Mouse (Mus musculus) liver, postnatal 0 days (tissue): ENCODE data around the gene Slamf1. TPM values are rescaled to one million over a fixed set of nuclear protein-coding genes. Genes with fewer than 3 reads are reported as not detected.

ENCODE experiments used
- ATAC-seq: fragments of 200-750 bp; cut with Nextera tagmentation; 2 replicates; pipeline ENCODE4 v1.8.0; 2017; ENCODE audit warnings: mild to moderate bottlenecking, moderate library complexity
- DNase-seq: peaks from one replicate; pipeline ENCODE4 v3.0.0-alpha.2; 2016
- H3K27ac ChIP-seq: fragments of 300-500 bp; sonication (generic); 2 replicates; pipeline ENCODE4 v1.5.1; 2014; ENCODE audit warnings: antibody characterized with exemption, moderate library complexity, mild to moderate bottlenecking, low read depth
- H3K27me3 ChIP-seq: fragments of 300-500 bp; sonication (generic); 2 replicates; pipeline ENCODE4 v1.6.1; 2014; ENCODE audit warnings: low read length, control low read depth, mixed read lengths; ENCODE audit not compliant: insufficient read depth
- H3K36me3 ChIP-seq: fragments of 300-500 bp; sonication (generic); replicated peaks from 2 replicates; pipeline ENCODE4 v1.6.1; 2014; ENCODE audit warnings: mild to moderate bottlenecking, control low read depth, low read length, moderate library complexity, mixed read lengths; ENCODE audit not compliant: insufficient read depth
- H3K4me1 ChIP-seq: fragments of 300-500 bp; sonication (generic); 2 replicates; pipeline ENCODE4 v1.6.1; 2014; ENCODE audit warnings: antibody characterized with exemption, mild to moderate bottlenecking, control low read depth; ENCODE audit not compliant: insufficient read depth
- H3K4me2 ChIP-seq: fragments of 300-500 bp; sonication (generic); 2 replicates; pipeline ENCODE4 v1.6.1; 2014; ENCODE audit warnings: low read depth, mild to moderate bottlenecking, low read length, moderate library complexity, mixed read lengths
- H3K4me3 ChIP-seq: fragments of 300-500 bp; sonication (generic); 2 replicates; pipeline ENCODE4 v1.5.1; 2014; ENCODE audit warnings: low read depth, low read length
- H3K9ac ChIP-seq: fragments of 300-500 bp; sonication (generic); replicated peaks from 2 replicates; pipeline ENCODE4 v1.6.1; 2014; ENCODE audit warnings: mild to moderate bottlenecking, moderate library complexity
- H3K9me3 ChIP-seq: fragments of 300-500 bp; sonication (generic); 2 replicates; pipeline ENCODE4 v1.6.1; 2016; ENCODE audit warnings: mild to moderate bottlenecking, control low read depth, low read length, mixed read lengths
- CTCF ChIP-seq: sonication (generic); IDR thresholded peaks from 2 replicates; pipeline ENCODE4 v1.5.1; 2016; ENCODE audit warnings: antibody characterized with exemption, low read depth
- EP300 ChIP-seq: IDR thresholded peaks from 2 replicates; pipeline ENCODE4 v1.6.1; 2016; ENCODE audit warnings: antibody characterized with exemption, low read depth, mild to moderate bottlenecking
- WGBS: fragments of 180-500 bp; shearing (Covaris S2); extraction: QIAGEN DNeasy Blood & Tissue Kit; methylation state at CpG from one replicate; pipeline ENCODE4 v1.1.7; 2014; ENCODE audit not compliant: insufficient replicate concordance; 5-methylcytosine and 5-hydroxymethylcytosine counted together
- polyA plus RNA-seq: library from polyadenylated mRNA; unstranded; fragments of >200 nt; fragmentation: Nextera tagmentation; extraction: Ambion mirVana; gene quantifications from 2 replicates; pipeline ENCODE4 v1.2.1, GENCODE M21; 2015

The Slamf1 gene
- polyA plus RNA-seq, 1 experiment from 2014 or later: 2.4 TPM

DNA sequence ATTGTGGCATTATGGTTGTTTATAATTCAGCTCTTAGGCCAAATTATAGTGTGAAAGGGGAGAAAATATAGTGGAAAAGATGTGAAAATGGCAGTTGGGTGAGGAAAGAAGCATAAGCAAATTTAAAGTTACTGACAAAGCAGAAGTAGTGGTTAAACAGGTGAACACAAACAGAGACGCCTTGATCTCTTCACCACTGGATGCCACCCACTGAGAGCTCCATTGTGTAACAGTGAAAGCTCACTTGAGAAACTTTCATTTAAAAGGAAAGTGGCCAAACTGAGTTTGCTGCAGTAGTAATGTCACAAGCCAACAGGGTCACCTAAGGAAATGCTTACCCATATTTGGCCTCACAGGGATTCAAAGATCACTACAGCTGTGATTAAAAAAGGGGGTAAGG is 54.4 kb downstream of the Slamf1 start:
- DNase-seq (no peak), ATAC-seq (no peak)
- Histone ChIP-seq H3K36me3 (no peaks in the 10 kb centered on the region), H3K4me1 (0 out of 2 replicates have a peak, but pooled peaks cover 2% of the 10 kb centered on the region), H3K9me3 (no peaks in the 10 kb centered on the region), H3K4me3 (no peak overlapping the region), H3K27ac (0 out of 2 replicates have a peak overlapping the region, but pooled peaks have one; percentile 42), H3K27me3 (no peaks in the 10 kb centered on the region), H3K4me2 (no peak overlapping the region), H3K9ac (no peak overlapping the region)
- no peak for TF ChIP-seq EP300
- no peak for TF ChIP-seq CTCF
- WGBS: 50% methylated on average over 1 of the region's 1 CpGs

GRCm38 (mm10) chr1:171825462-171825861 is 58.5 kb downstream of the Slamf1 start:
- H3K9me3 ChIP-seq: no peaks in the 10 kb centered on the region
- H3K4me3 ChIP-seq: no peak overlapping the region
- no peak for DNase-seq
- H3K36me3 ChIP-seq: no peaks in the 10 kb centered on the region
- H3K4me2 ChIP-seq: no peak overlapping the region
- H3K4me1 ChIP-seq: no peaks in the 10 kb centered on the region
- H3K27me3 ChIP-seq: no peaks in the 10 kb centered on the region
- no peak overlapping the region for H3K9ac ChIP-seq
- H3K27ac ChIP-seq: no peak overlapping the region
- ATAC-seq: no peak
- 31% methylated on average over 4 of the region's 4 CpGs for WGBS
- no peak for TF ChIP-seq EP300
- peak; percentile 56 for TF ChIP-seq CTCF

GRCm38 (mm10) chr1:171826164-171826563 is 59.2 kb downstream of the Slamf1 start:
- no peak overlapping the region for H3K4me2 ChIP-seq
- no peak overlapping the region for H3K9ac ChIP-seq
- H3K27ac ChIP-seq: no peak overlapping the region
- ATAC-seq (0 out of 2 replicates have a peak, but pooled peaks have one; percentile 40), DNase-seq (no peak)
- H3K4me1 ChIP-seq: no peaks in the 10 kb centered on the region
- no peaks in the 10 kb centered on the region for H3K36me3 ChIP-seq
- H3K27me3 ChIP-seq: no peaks in the 10 kb centered on the region
- no peak for TF ChIP-seq EP300
- TF ChIP-seq CTCF: peak; percentile 67
- H3K4me3 ChIP-seq: no peak overlapping the region
- H3K9me3 ChIP-seq: no peaks in the 10 kb centered on the region

DNA sequence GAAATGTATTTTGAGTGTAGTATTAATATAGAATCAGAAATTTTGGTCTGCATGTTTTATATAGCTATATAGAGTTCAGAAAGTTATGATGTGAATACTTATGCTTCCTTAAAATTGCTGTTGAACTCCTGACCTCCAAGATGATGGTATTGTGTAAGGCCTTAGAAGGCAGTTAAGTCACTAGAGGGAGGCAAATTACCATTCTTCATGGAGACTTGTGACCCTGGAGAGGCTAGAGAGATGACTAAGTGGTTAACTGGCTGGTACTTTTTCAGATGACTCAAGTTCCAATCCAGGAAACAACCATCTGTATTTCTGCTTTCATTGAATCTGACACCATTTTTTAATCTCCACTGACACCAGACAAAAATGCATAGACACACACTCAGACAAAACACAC is 60.7 kb downstream of the Slamf1 start:
- 0 out of 2 replicates have a peak, but pooled peaks have one; percentile 35 for ATAC-seq
- no peak overlapping the region for H3K4me2 ChIP-seq
- TF ChIP-seq EP300 (no peak), CTCF (peak; percentile 50)
- no peaks in the 10 kb centered on the region for H3K9me3 ChIP-seq
- no peaks in the 10 kb centered on the region for H3K27me3 ChIP-seq
- H3K27ac ChIP-seq: no peak overlapping the region
- no peak for DNase-seq
- no peaks in the 10 kb centered on the region for H3K4me1 ChIP-seq
- no peak overlapping the region for H3K9ac ChIP-seq
- no peaks in the 10 kb centered on the region for H3K36me3 ChIP-seq
- no peak overlapping the region for H3K4me3 ChIP-seq

DNA sequence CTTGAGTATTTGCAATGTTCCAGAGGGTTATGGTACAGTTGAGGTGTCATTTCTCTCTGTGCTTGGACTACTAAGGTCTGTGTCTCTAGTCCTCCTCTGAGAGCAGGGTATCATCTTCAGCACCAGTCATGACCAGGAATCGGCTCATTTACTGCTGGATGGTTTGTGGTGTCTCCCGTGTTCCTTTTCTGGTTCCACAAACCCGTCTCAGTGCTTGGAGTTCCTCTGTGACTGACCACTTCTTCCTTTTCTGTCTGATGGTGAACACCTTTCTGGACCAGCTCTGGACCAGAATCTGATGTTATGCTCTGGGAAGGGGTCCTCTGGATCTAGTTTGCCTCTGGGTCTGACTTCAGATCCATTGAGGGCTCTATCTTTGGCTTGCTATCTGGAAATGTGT is 72.6 kb downstream of the Slamf1 start, which contains the start of gene Cd84:
Cd84 (plus strand) TSS at position 210 of the 400 bp plus-strand sequence.
- H3K4me2 ChIP-seq: peak within 1 kb of the TSS; percentile 61
- H3K36me3 ChIP-seq: no peaks in the 10 kb centered on the region
- peak within 1 kb of the TSS; percentile 76 for H3K27ac ChIP-seq
- no peak for TF ChIP-seq CTCF
- 0 out of 2 replicates have a peak within 1 kb of the TSS, but pooled peaks have one; percentile 27 for H3K9ac ChIP-seq
- WGBS: 58% methylated on average over 3 of the region's 3 CpGs
- peaks cover 3% of the 10 kb centered on the region for H3K4me1 ChIP-seq
- peak within 1 kb of the TSS; percentile 28 for H3K4me3 ChIP-seq
- H3K9me3 ChIP-seq: no peaks in the 10 kb centered on the region
- ATAC-seq (no peak), DNase-seq (no peak)
- H3K27me3 ChIP-seq: no peaks in the 10 kb centered on the region

DNA sequence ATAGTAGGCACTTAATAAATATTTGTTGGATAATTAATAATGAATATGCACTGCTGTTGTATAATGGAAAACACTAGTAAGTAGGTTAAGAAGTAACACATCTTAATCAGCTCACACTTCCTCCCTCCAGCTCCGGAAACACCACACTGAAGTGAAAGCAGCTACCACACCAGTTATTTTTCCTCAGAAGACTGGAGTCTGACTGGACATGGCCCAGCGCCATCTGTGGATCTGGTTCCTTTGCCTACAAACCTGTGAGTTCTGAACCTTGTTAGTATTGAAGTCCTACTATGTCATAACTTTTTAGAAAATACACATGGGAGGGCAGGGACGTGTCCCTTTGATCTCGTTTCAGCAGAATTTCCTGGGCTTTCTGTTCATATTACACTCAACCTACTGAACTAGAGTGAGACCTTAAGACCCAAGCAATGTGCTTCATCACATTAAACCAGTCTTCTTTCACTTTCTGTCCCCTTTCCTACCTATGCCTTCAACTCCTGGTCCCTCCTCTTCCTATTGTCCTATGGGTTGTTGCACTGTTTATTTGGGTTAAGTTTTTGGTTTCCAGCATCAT is 73.6 kb downstream of the Slamf1 start:
- no peak for ATAC-seq
- WGBS: 29% methylated on average over 4 of the region's 4 CpGs
- Histone ChIP-seq H3K27me3 (no peaks in the 10 kb centered on the region), H3K36me3 (no peaks in the 10 kb centered on the region), H3K4me1 (peaks cover 3% of the 10 kb centered on the region), H3K4me3 (peak overlapping the region; percentile 28), H3K9ac (0 out of 2 replicates have a peak overlapping the region, but pooled peaks have one; percentile 27), H3K27ac (peak overlapping the region; percentile 76), H3K4me2 (peak overlapping the region; percentile 61), H3K9me3 (no peaks in the 10 kb centered on the region)
- TF ChIP-seq EP300 (no peak; the same call in 1 of the 2 replicates), CTCF (no peak)
- peak; percentile 23 for DNase-seq
